In the genomic region with DNA sequence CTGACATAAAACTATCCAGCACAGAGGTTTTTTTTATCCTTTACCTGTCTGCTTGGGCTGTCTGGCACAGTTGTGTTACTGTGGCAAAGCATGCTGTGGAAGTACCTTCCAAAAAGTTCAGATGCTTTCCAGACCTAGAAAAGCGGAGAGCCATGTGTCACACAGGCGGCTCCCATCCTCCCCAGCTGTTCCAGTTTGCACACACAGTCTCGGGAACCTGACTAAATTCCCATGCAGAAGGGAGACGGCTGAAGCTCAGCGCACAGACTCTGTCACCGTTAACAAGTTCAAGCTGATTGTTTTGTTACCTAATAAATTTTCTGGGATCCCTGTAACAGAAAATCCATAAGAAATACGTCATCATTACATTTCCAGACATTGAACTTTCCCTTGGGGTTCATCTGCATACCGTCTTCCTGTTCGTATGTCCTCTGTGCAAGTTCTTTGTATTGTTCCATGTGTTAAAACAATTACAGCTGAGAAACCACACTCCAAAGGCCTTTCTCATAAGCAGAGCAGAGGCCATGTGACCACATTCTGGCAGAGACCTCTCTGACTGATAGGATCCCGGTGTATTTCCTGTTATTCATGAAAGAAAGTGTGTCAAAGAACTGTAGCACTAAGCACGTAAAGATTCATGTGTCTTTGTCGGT, we compare ENCODE assay signal across 10 mouse cellular contexts.
DNase-seq lines count a peak whose midpoint lies in the region; ATAC-seq and TF ChIP-seq lines count a peak whose summit lies in the region.
"Had no signal": no experiment of that assay in that cellular context is flagged by ENCODE, and none has a peak within 500 bp of the region (broad histone marks: within the 10 kb centered on the region; RNA-seq: fewer than 3 reads in every experiment).

No protein-coding gene starts in this region.

- ATAC-seq in intestine, embryonic 16.5 days = peak; percentile 59
- ATAC-seq in stomach, postnatal 0 days (ENCODE audit: low FRiP score, low TSS enrichment) = peak; percentile 25; the same call in 1 of the 2 replicates
- ATAC-seq: forebrain, embryonic 16.5 days had no signal

- peak; percentile 4 to 14 for DNase-seq in layer of hippocampus, postnatal 36 days
- DNase-seq in layer of hippocampus, postnatal 10 days (ENCODE audit: low spot score in 2 of 2) = no peak
- peak; percentile 37 for DNase-seq in embryo, embryonic 11.5 days (ENCODE audit: low read depth, low spot score)
- no peak for DNase-seq in stomach, postnatal 0 days (ENCODE audit: low spot score)
- no peak for DNase-seq in spleen, adult 18-20 months
- no peak for DNase-seq in adrenal gland, postnatal 25 days
- no peak for DNase-seq in left cerebral cortex, adult 2 months (ENCODE audit: extremely low spot score in 1 of 2, low spot score in 2 of 2)
- DNase-seq: liver, embryonic 13.5 days had no signal

- H3K27me3 ChIP-seq in intestine, embryonic 16.5 days (replicated peaks; ENCODE audit: control insufficient read depth, insufficient read depth, low read length) = no peaks in the 10 kb centered on the region
- no peaks in the 10 kb centered on the region for H3K27me3 ChIP-seq in stomach, postnatal 0 days (ENCODE audit: control insufficient read depth, insufficient read depth, low read length)
- H3K27me3 ChIP-seq: liver, embryonic 13.5 days had no signal

- H3K9me3 ChIP-seq in intestine, embryonic 16.5 days (ENCODE audit: control insufficient read depth, low read length) = peaks cover 4% of the 10 kb centered on the region
- no peaks in the 10 kb centered on the region for H3K9me3 ChIP-seq in stomach, postnatal 0 days (ENCODE audit: control insufficient read depth, low read length)

- H3K4me3 ChIP-seq in intestine, embryonic 16.5 days (ENCODE audit: low read length) = no peak overlapping the region
- no peak overlapping the region for H3K4me3 ChIP-seq in stomach, postnatal 0 days (ENCODE audit: low read depth, low read length)
- H3K4me3 ChIP-seq in left cerebral cortex, adult 2 months = no peak overlapping the region
- H3K4me3 ChIP-seq: liver, embryonic 13.5 days had no signal

- no peak overlapping the region for H3K4me2 ChIP-seq in intestine, embryonic 16.5 days (ENCODE audit: low read depth, low read length)
- no peak overlapping the region for H3K4me2 ChIP-seq in stomach, postnatal 0 days (replicated peaks; ENCODE audit: low read depth)
- H3K4me2 ChIP-seq: liver, embryonic 13.5 days had no signal

- peaks cover 5% of the 10 kb centered on the region; the same call in 1 of the 2 replicates for H3K4me1 ChIP-seq in intestine, embryonic 16.5 days (ENCODE audit: control insufficient read depth, insufficient read depth, low read length)
- H3K4me1 ChIP-seq in stomach, postnatal 0 days (replicated peaks; ENCODE audit: control insufficient read depth, insufficient read depth) = no peaks in the 10 kb centered on the region
- H3K4me1 ChIP-seq: liver, embryonic 13.5 days had no signal

- H3K27ac ChIP-seq in intestine, embryonic 16.5 days (ENCODE audit: low read length) = peak overlapping the region; percentile 24; the same call in 1 of the 2 replicates
- peak overlapping the region; percentile 9; the same call in 1 of the 2 replicates for H3K27ac ChIP-seq in stomach, postnatal 0 days (replicated peaks)
- H3K27ac ChIP-seq in left cerebral cortex, adult 2 months = no peak overlapping the region
- H3K27ac ChIP-seq: liver, embryonic 13.5 days had no signal

- intact Hi-C loops in left cerebral cortex, adult 2 months (cut with DNase I) = no loop called here

- H3K36me3 ChIP-seq in intestine, embryonic 16.5 days (ENCODE audit: control insufficient read depth, insufficient read depth, low read length) = no peaks in the 10 kb centered on the region
- H3K36me3 ChIP-seq in stomach, postnatal 0 days (ENCODE audit: control insufficient read depth, insufficient read depth, low read length) = peaks cover 2% of the 10 kb centered on the region; the same call in 1 of the 2 replicates

- no peak for TF ChIP-seq CTCF in stomach, postnatal 0 days (IDR thresholded peaks at IDR 0.05; ENCODE audit: low read depth)
- no peak for TF ChIP-seq CTCF in left cerebral cortex, adult 2 months (IDR thresholded peaks at IDR 0.05)

- no peak overlapping the region for H3K9ac ChIP-seq in intestine, embryonic 16.5 days (ENCODE audit: low read depth, low read length)
- no peak overlapping the region for H3K9ac ChIP-seq in stomach, postnatal 0 days (ENCODE audit: low read length)
- H3K9ac ChIP-seq: liver, embryonic 13.5 days had no signal

- 42% methylated on average over 12 of the region's 12 CpGs for WGBS in intestine, embryonic 16.5 days
- WGBS in stomach, postnatal 0 days = 47% methylated on average over 12 of the region's 12 CpGs

- no peak for TF ChIP-seq EP300 in stomach, postnatal 0 days (optimal IDR thresholded peaks at IDR 0.05)

Comparison
In these comparisons a context has a peak if more than half of its experiments do, and no peak if none do; other contexts are left out.
1. DNase-seq: peak in layer of hippocampus, postnatal 36 days (2 of 2) and embryo, embryonic 11.5 days (single experiment); none in layer of hippocampus, postnatal 10 days (0 of 2), stomach, postnatal 0 days (single experiment), spleen, adult 18-20 months (0 of 2), adrenal gland, postnatal 25 days (single experiment) and left cerebral cortex, adult 2 months (0 of 2).